Mouse (Mus musculus) midbrain, embryonic 14.5 days (tissue): Measurements from ENCODE around the gene Usp29. TPM values are rescaled to one million over a fixed set of nuclear protein-coding genes. Genes with fewer than 3 reads are reported as not detected.
"Not testable (repeated sequence)": the region's sequence is repeated elsewhere in the genome, so short reads cannot be mapped to it uniquely, and the experiment has no call there.

Source experiments
- ATAC-seq: fragments of 200-750 bp; cut with Nextera tagmentation; 2 replicates; pipeline ENCODE4 v1.8.0; 2017; ENCODE audit warnings: moderate number of reproducible peaks, moderate library complexity; ENCODE audit not compliant: low FRiP score, low TSS enrichment
- DNase-seq: peaks from one replicate; pipeline ENCODE4 v3.0.0-alpha.2; 2015
- H3K27ac ChIP-seq: fragments of 300-500 bp; sonication (generic); replicated peaks from 2 replicates; pipeline ENCODE4 v1.5.1; 2014; ENCODE audit warnings: mild to moderate bottlenecking, low read depth, low read length, moderate library complexity
- H3K27me3 ChIP-seq: fragments of 300-500 bp; sonication (generic); 2 replicates; pipeline ENCODE4 v1.6.1; 2014; ENCODE audit warnings: low read length, control low read depth, mixed read lengths; ENCODE audit not compliant: control insufficient read depth, insufficient read depth
- H3K36me3 ChIP-seq: fragments of 300-500 bp; sonication (generic); 2 replicates; pipeline ENCODE4 v1.6.1; 2014; ENCODE audit warnings: low read length, control low read depth; ENCODE audit not compliant: control insufficient read depth, insufficient read depth
- H3K4me1 ChIP-seq: fragments of 300-500 bp; sonication (generic); 2 replicates; pipeline ENCODE4 v1.6.1; 2014; ENCODE audit warnings: mild to moderate bottlenecking, antibody characterized with exemption, low read length, control low read depth; ENCODE audit not compliant: control insufficient read depth, insufficient read depth
- H3K4me2 ChIP-seq: fragments of 300-500 bp; sonication (generic); 2 replicates; pipeline ENCODE4 v1.6.1; 2014; ENCODE audit warnings: mild to moderate bottlenecking, low read length, moderate library complexity
- H3K4me3 ChIP-seq: fragments of 300-500 bp; sonication (generic); replicated peaks from 2 replicates; pipeline ENCODE4 v1.5.1; 2014; ENCODE audit warnings: low read depth, low read length
- H3K9ac ChIP-seq: fragments of 300-500 bp; sonication (generic); replicated peaks from 2 replicates; pipeline ENCODE4 v1.6.1; 2014; ENCODE audit warnings: mild to moderate bottlenecking, low read length, moderate library complexity
- H3K9me3 ChIP-seq: fragments of 300-500 bp; sonication (generic); 2 replicates; pipeline ENCODE4 v1.6.1; 2016; ENCODE audit warnings: low read length, control low read depth, mixed read lengths; ENCODE audit not compliant: control insufficient read depth
- WGBS: fragments of 180-500 bp; shearing (Covaris S2); extraction: QIAGEN DNeasy Blood & Tissue Kit; methylation state at CpG from one replicate; pipeline ENCODE4 v1.1.7; 2014; 5-methylcytosine and 5-hydroxymethylcytosine counted together
- polyA plus RNA-seq: library from polyadenylated mRNA; unstranded; fragments of >200 nt; fragmentation: Nextera tagmentation; extraction: Ambion mirVana; gene quantifications from 2 replicates; pipeline ENCODE4 v1.2.1, GENCODE M21; 2014

The Usp29 gene
- polyA plus RNA-seq, 1 experiment from 2014 or later: 31.6 TPM

- not testable (repeated sequence) for H3K36me3 ChIP-seq, H3K4me2 ChIP-seq, H3K9me3 ChIP-seq, H3K4me1 ChIP-seq, H3K27ac ChIP-seq, H3K4me3 ChIP-seq, H3K9ac ChIP-seq, H3K27me3 ChIP-seq, DNase-seq
- peak; percentile 44; the same call in 1 of the 2 replicates for ATAC-seq
- 67% methylated on average over 1 of the region's 1 CpGs for WGBS
Observed at GRCm38 (mm10) chr7:6880918-6881317, 150.5 kb downstream of the Usp29 start.

GRCm38 (mm10) chr7:6881473-6882046, 151.2 kb downstream of the Usp29 start:
- WGBS: 21% methylated on average over 6 of the region's 6 CpGs
- H3K9ac ChIP-seq: no peak overlapping the region
- H3K4me1 ChIP-seq: peaks cover 8% of the 10 kb centered on the region; the same call in 1 of the 2 replicates
- H3K9me3 ChIP-seq: no peaks in the 10 kb centered on the region
- H3K4me3 ChIP-seq: no peak overlapping the region
- H3K4me2 ChIP-seq: no peak overlapping the region
- peak overlapping the region; percentile 78 for H3K27ac ChIP-seq
- DNase-seq (peak; percentile 73), ATAC-seq (peak; percentile 74)
- no peaks in the 10 kb centered on the region for H3K36me3 ChIP-seq
- no peaks in the 10 kb centered on the region for H3K27me3 ChIP-seq

GRCm38 (mm10) chr7:6883376-6884147, 153.2 kb downstream of the Usp29 start:
- Histone ChIP-seq H3K4me3 (no peak overlapping the region), H3K4me1 (peaks cover 8% of the 10 kb centered on the region; the same call in 1 of the 2 replicates), H3K4me2 (no peak overlapping the region), H3K9ac (no peak overlapping the region), H3K27me3 (no peaks in the 10 kb centered on the region), H3K27ac (no peak overlapping the region), H3K9me3 (no peaks in the 10 kb centered on the region), H3K36me3 (no peaks in the 10 kb centered on the region)
- WGBS: 88% methylated on average over 8 of the region's 8 CpGs
- DNase-seq (no peak), ATAC-seq (no peak)

- Histone ChIP-seq H3K27ac (no peak overlapping the region), H3K4me2 (no peak overlapping the region), H3K27me3 (no peaks in the 10 kb centered on the region), H3K4me1 (peaks cover 8% of the 10 kb centered on the region; the same call in 1 of the 2 replicates), H3K36me3 (no peaks in the 10 kb centered on the region), H3K9me3 (no peaks in the 10 kb centered on the region), H3K4me3 (no peak overlapping the region), H3K9ac (no peak overlapping the region)
- DNase-seq (no peak), ATAC-seq (no peak)
- WGBS: 75% methylated on average over 7 of the region's 7 CpGs
Observed at GRCm38 (mm10) chr7:6885416-6885815, 155.0 kb downstream of the Usp29 start.

GRCm38 (mm10) chr7:6886896-6887295, 156.5 kb downstream of the Usp29 start:
- no peak for ATAC-seq
- DNase-seq: no peak
- no peak overlapping the region for H3K4me2 ChIP-seq
- H3K36me3 ChIP-seq: no peaks in the 10 kb centered on the region
- H3K4me1 ChIP-seq: peaks cover 14% of the 10 kb centered on the region
- no peaks in the 10 kb centered on the region for H3K9me3 ChIP-seq
- no peak overlapping the region for H3K4me3 ChIP-seq
- no peak overlapping the region for H3K27ac ChIP-seq
- no peaks in the 10 kb centered on the region for H3K27me3 ChIP-seq
- 98% methylated on average over 1 of the region's 1 CpGs for WGBS
- H3K9ac ChIP-seq: no peak overlapping the region

- Histone ChIP-seq H3K4me1 (peaks cover 15% of the 10 kb centered on the region), H3K4me2 (no peak overlapping the region), H3K36me3 (no peaks in the 10 kb centered on the region), H3K4me3 (no peak overlapping the region), H3K9me3 (no peaks in the 10 kb centered on the region), H3K27ac (no peak overlapping the region), H3K9ac (no peak overlapping the region), H3K27me3 (no peaks in the 10 kb centered on the region)
- ATAC-seq: no peak
- 96% methylated on average over 5 of the region's 5 CpGs for WGBS
- no peak for DNase-seq
Observed at GRCm38 (mm10) chr7:6889871-6890270, 159.5 kb downstream of the Usp29 start.

- Histone ChIP-seq H3K27me3 (no peaks in the 10 kb centered on the region), H3K4me3 (no peak overlapping the region), H3K4me2 (no peak overlapping the region), H3K36me3 (no peaks in the 10 kb centered on the region), H3K9me3 (no peaks in the 10 kb centered on the region), H3K4me1 (peaks cover 18% of the 10 kb centered on the region), H3K27ac (peak overlapping the region; percentile 42; the same call in 1 of the 2 replicates), H3K9ac (no peak overlapping the region)
- DNase-seq: peak; percentile 79
- 55% methylated on average over 3 of the region's 3 CpGs for WGBS
- no peak for ATAC-seq
Observed at GRCm38 (mm10) chr7:6891206-6891605, 160.8 kb downstream of the Usp29 start.

GRCm38 (mm10) chr7:6897021-6897420, 166.6 kb downstream of the Usp29 start:
- not testable (repeated sequence) for DNase-seq, H3K27ac ChIP-seq, H3K9me3 ChIP-seq, H3K4me2 ChIP-seq, H3K36me3 ChIP-seq, H3K27me3 ChIP-seq, ATAC-seq, H3K4me3 ChIP-seq, H3K4me1 ChIP-seq, H3K9ac ChIP-seq
- WGBS: 56% methylated on average over 4 of the region's 4 CpGs

GRCm38 (mm10) chr7:6900672-6901071, 170.3 kb downstream of the Usp29 start:
- WGBS: 96% methylated on average over 7 of the region's 7 CpGs
- DNase-seq: no peak

More at GRCm38 (mm10) chr7:6900672-6901071, 170.3 kb downstream of the Usp29 start:
- no peak for ATAC-seq
- no peak overlapping the region for H3K27ac ChIP-seq
- H3K9me3 ChIP-seq: no peaks in the 10 kb centered on the region
- no peaks in the 10 kb centered on the region for H3K27me3 ChIP-seq
- no peak overlapping the region for H3K4me2 ChIP-seq
- H3K4me3 ChIP-seq: no peak overlapping the region
- no peak overlapping the region for H3K9ac ChIP-seq
- no peaks in the 10 kb centered on the region for H3K4me1 ChIP-seq
- no peaks in the 10 kb centered on the region for H3K36me3 ChIP-seq
